Mouse (Mus musculus) liver, embryonic 14.5 days (tissue): ENCODE measurements around the gene Ccdc30.

Experiments used
- CTCF ChIP-seq: IDR thresholded peaks from 2 replicates; pipeline ENCODE4 v1.5.1; 2016; ENCODE audit warnings: antibody characterized with exemption, low read depth, control low read depth
- EP300 ChIP-seq: IDR thresholded peaks from 2 replicates; pipeline ENCODE4 v1.6.1; 2016; ENCODE audit warnings: antibody characterized with exemption, low read depth

- TF ChIP-seq CTCF = no peak
- TF ChIP-seq EP300 = no peak
Measured at GRCm38 (mm10) chr4:119415072-119415753, at the start of gene Ccdc30.
